Mouse (Mus musculus): ENCODE measurements at regions not wholly inside any gene's neighbourhood (a gene's known extent, or its start where the extent isn't known, plus 50 kb on each side); places are given as distances from the start of the nearest gene placed in this dataset.
A peak's percentile ranks its signal among the peaks of the same experiment; 100 is the strongest.

DNA sequence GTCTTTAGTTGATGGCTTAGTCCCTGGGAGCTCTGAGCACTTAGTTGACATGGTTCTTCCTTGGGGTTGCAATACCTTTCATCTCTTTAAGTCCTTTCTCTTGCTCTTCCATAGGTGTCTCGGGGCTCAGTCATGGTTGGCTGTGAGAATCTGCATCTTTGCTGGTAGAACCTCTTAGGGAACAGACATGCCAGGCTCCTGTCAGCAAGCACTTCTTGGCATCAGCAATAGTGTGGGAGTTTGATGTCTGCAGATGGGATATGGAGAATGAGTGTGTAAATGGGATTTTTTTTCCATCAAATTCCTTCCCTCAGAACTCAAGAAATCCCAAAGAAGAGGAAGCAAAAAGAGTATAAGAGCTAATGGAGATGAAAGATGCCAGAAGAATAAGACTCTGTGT is 1975.9 kb upstream of the Gm12353 start:
- H3K4me1 ChIP-seq: no peaks in the 10 kb centered on the region
- H3K4me2 ChIP-seq: no peak overlapping the region
- 79% methylated on average over 1 of the region's 1 CpGs for WGBS
- H3K36me3 ChIP-seq (ENCODE audit: poor library complexity, severe bottlenecking): no peaks in the 10 kb centered on the region
- no peak for ATAC-seq
- no peak overlapping the region for H3K27ac ChIP-seq
- no peaks in the 10 kb centered on the region for H3K9me3 ChIP-seq (replicated peaks)
- no peaks in the 10 kb centered on the region for H3K27me3 ChIP-seq
- H3K9ac ChIP-seq: no peak overlapping the region
- H3K4me3 ChIP-seq: no peak overlapping the region

DNA sequence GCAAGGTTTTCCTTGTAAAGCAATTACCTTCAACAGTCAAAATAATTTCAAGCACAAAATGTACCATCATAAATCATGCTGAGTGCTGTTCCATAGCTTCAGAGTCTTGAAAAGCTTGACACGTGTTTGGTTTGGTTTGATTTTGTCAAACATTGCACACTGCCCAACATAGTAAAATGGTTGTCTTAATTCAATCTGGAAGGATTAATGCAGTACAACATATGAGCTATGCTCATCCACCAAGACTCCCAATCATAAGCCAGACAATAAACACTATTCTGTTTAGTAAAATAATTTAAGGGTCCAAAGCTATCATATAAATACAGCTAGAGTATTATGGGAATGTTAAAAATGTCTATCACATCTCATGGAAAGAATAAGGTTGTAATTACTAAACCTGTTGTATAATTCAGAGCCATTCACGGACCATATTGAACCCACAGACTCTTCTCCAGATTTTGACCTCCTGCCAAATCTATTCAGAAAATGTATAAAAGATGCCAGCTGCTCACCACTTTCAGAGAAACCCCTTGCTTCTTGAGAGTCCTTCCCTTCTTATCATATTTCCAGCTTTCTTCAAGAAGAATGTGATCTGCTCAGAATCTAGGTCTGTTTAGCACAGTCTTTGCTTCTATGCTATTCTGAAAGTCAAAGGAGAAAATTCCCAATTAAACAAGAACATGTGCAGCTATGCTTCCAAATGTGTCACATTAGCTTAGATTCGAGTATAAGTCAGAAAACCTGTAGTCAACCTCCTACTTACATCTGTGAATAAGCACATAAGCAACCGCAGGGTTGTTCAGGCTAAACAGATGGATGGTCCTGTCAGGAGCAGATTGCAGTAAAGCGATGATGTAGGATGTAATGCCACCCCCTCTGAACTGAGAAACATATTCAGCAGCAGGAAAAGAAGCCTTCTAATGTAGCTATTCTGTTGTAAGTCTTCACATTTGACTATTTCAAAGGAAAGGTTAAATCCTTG is 1969.4 kb upstream of the Gm12353 start:
- H3K4me3 ChIP-seq: no peak overlapping the region
- H3K4me1 ChIP-seq: no peaks in the 10 kb centered on the region
- WGBS: 65% methylated on average over 5 of the region's 5 CpGs
- no peaks in the 10 kb centered on the region for H3K27me3 ChIP-seq
- no peak overlapping the region for H3K4me2 ChIP-seq
- ATAC-seq: peak; percentile 94
- no peaks in the 10 kb centered on the region for H3K9me3 ChIP-seq (replicated peaks)
- no peak overlapping the region for H3K9ac ChIP-seq
- 0 out of 2 replicates have a peak overlapping the region, but pooled peaks have one; percentile 16 for H3K27ac ChIP-seq
- H3K36me3 ChIP-seq (ENCODE audit: poor library complexity, severe bottlenecking): no peaks in the 10 kb centered on the region

DNA sequence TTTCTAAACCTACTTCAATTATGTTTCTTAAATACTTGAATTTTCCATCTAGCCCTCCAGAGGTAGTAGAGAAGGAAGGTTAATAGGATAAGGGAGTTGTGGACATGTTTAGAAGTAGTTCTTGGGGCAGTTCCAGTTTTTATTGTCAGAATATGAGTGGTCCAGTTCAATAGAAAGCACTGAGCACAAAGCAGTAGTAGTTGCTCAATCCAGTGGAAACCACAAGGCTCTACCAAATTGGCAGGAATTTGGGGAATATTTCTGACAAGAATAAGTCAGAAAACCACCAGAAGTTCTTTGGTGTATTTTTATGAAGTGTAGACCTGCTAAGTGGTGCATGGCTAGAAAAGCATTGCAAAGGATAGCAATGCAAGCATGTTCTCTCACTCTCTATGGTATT is 1958.5 kb upstream of the Gm12353 start:
- Histone ChIP-seq H3K9ac (no peak overlapping the region), H3K27me3 (no peaks in the 10 kb centered on the region), H3K4me1 (no peaks in the 10 kb centered on the region), H3K9me3 (replicated peaks) (no peaks in the 10 kb centered on the region), H3K4me2 (no peak overlapping the region), H3K27ac (no peak overlapping the region), H3K4me3 (no peak overlapping the region), H3K36me3 (ENCODE audit: poor library complexity, severe bottlenecking) (no peaks in the 10 kb centered on the region)
- ATAC-seq: no peak

DNA sequence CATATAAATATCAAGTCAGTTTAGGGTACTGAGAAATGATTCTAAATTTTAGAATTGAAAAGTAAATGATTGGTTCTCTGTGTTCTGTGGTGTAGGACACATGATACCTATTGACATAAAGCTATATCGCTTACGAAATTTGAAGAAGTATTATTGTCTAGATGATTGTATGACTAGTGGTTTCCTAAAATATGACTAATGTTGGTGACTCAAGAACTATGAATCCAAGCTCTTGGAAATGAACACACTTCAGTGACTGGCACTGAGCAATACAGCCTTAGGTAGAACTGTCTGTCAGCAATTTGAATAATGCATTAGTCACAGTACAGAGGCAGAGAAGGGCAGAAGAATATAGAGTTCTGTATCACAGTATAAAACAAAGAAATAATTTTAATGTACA is 1955.9 kb upstream of the Gm12353 start:
- no peak for ATAC-seq
- Histone ChIP-seq H3K9ac (no peak overlapping the region), H3K27ac (no peak overlapping the region), H3K4me1 (no peaks in the 10 kb centered on the region), H3K9me3 (replicated peaks) (no peaks in the 10 kb centered on the region), H3K36me3 (ENCODE audit: poor library complexity, severe bottlenecking) (no peaks in the 10 kb centered on the region), H3K4me3 (no peak overlapping the region), H3K4me2 (no peak overlapping the region), H3K27me3 (no peaks in the 10 kb centered on the region)
- 96% methylated on average over 2 of the region's 2 CpGs for WGBS

DNA sequence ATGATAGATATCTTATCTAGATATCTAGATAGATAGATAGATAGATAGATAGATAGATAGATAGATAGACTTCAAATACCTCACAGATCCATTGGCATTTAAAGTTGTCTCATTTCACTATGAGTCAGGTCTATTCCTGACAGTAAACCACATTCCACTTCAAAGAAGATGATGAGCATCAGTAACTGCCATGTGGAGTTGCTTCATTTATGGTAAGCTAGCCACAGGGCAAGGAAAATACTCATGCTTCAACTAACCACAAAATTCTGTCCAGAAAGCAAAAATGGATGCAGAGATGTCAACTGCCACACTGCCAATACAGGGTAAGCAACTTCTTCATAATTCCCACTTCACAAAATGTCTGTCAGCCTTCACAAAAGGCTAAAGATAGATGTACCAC is 1951.7 kb upstream of the Gm12353 start:
- Histone ChIP-seq H3K36me3 (ENCODE audit: poor library complexity, severe bottlenecking) (no peaks in the 10 kb centered on the region), H3K27me3 (no peaks in the 10 kb centered on the region), H3K4me2 (no peak overlapping the region), H3K4me3 (no peak overlapping the region), H3K9ac (no peak overlapping the region), H3K4me1 (no peaks in the 10 kb centered on the region), H3K27ac (no peak overlapping the region), H3K9me3 (replicated peaks) (no peaks in the 10 kb centered on the region)
- ATAC-seq: no peak

DNA sequence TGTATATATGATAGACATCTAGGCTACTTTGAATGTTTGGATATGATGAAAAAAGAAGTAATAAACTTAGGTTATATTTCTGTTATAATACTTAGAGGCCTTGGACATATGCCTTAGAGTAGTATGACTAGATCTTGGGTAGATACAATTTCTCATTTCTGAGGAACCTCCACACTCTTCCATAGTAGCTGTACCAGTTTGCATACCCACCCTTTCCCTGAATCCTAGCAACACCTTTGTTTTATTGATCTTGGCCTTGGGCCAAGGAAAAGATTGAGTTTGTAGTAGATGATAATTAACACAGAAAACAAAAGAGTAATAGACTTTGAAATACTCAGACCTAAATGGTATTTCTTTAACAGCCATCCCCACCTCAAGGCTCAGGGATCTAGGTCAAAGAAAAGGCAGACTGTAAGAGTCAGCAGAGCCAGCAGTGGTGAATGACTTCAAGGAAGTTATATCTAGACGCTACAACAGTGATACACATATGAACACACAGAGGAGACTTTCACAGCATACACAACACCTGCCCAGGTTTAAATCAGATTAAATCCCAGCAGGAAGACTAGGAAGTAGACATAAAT is 1937.9 kb upstream of the Gm12353 start:
- no peak overlapping the region for H3K4me3 ChIP-seq
- H3K36me3 ChIP-seq (ENCODE audit: poor library complexity, severe bottlenecking): no peaks in the 10 kb centered on the region
- no peaks in the 10 kb centered on the region for H3K4me1 ChIP-seq
- H3K27me3 ChIP-seq: no peaks in the 10 kb centered on the region
- no peak for ATAC-seq
- WGBS: 88% methylated on average over 1 of the region's 1 CpGs
- H3K27ac ChIP-seq: no peak overlapping the region
- H3K4me2 ChIP-seq: no peak overlapping the region
- no peak overlapping the region for H3K9ac ChIP-seq
- no peaks in the 10 kb centered on the region for H3K9me3 ChIP-seq (replicated peaks)

Data from forebrain, embryonic 13.5 days (tissue).